Mouse (Mus musculus) spleen, adult 2 months (tissue): ENCODE measurements around the gene Stra8.

Source experiments
- CTCF ChIP-seq: fragments of 200-500 bp; IDR thresholded peaks from 2 replicates; pipeline ENCODE4 v1.5.1; 2011; ENCODE audit warnings: mild to moderate bottlenecking, inconsistent platforms; ENCODE audit not compliant: insufficient read depth, insufficient read length, insufficient replicate concordance; ENCODE audit errors: extremely low read depth
- POLR2A ChIP-seq: fragments of 200-500 bp; IDR thresholded peaks from 2 replicates; pipeline ENCODE4 v1.6.1; 2011; ENCODE audit warnings: low read depth, low read length, inconsistent platforms

DNA sequence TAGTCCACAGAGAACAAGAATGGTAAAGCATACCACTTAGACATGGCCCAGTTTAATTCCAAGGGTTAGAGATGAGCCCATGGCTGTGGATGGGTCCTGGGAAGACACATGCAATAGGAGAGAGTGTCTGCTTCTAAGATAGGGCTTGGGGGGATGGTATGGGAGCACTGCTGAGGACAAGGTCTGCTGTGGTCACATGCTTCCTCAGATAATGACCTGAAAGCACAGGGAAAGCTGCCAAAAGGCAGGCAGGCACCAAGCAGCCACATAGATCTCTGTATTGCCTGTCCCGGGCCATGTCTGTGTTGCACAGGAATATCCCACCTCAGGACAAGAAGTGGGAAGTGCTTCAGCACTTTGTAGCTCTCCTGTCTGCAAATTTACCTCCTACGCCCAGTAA lies 20.8 kb upstream of the Stra8 start:
- TF ChIP-seq POLR2A (no peak), CTCF (no peak)
